Mouse (Mus musculus): ENCODE results near the gene Samd4.

- TF ChIP-seq CTCF (IDR thresholded peaks at IDR 0.05; ENCODE audit: low read depth, low read length): no peak
- TF ChIP-seq GATA1 (IDR thresholded peaks at IDR 0.05; ENCODE audit: borderline replicate concordance, low read length): no peak
- no peak for TF ChIP-seq TAL1 (conservative IDR thresholded peaks at IDR 0.05; ENCODE audit: low read depth, low read length)
- no peak for TF ChIP-seq POLR2AphosphoS5 (IDR thresholded peaks at IDR 0.05; ENCODE audit: insufficient replicate concordance, low read depth, low read length)
Measured at GRCm38 (mm10) chr14:46862922-46863321, 19.7 kb upstream of the Samd4 start.

All from G1E (cell line).